ENCODE assay signal across 27 mouse cellular contexts in genomic region chr5:9755751-9756150, GRCm38 (mm10). TPM values are rescaled to one million over a fixed set of nuclear protein-coding genes. Genes with fewer than 3 reads are reported as not detected.
DNase-seq lines count a peak whose midpoint lies in the region; ATAC-seq and TF ChIP-seq lines count a peak whose summit lies in the region.
"Had no signal": no experiment of that assay in that cellular context is flagged by ENCODE, and none has a peak within 500 bp of the region (broad histone marks: within the 10 kb centered on the region; RNA-seq: fewer than 3 reads in every experiment).

No protein-coding gene starts in this region.

- no peak overlapping the region for H3K9ac ChIP-seq in ES-Bruce4 (ENCODE audit: low read depth, poor library complexity, severe bottlenecking)
- no peak overlapping the region for H3K9ac ChIP-seq in forebrain, embryonic 12.5 days

- no peaks in the 10 kb centered on the region for H3K36me3 ChIP-seq in ES-Bruce4 (ENCODE audit: control insufficient read depth, insufficient read depth, low read length, poor library complexity, severe bottlenecking)
- no peaks in the 10 kb centered on the region for H3K36me3 ChIP-seq in forebrain, embryonic 12.5 days (replicated peaks)
- H3K36me3 ChIP-seq in embryonic facial prominence, embryonic 10.5 days (replicated peaks) = no peaks in the 10 kb centered on the region
- H3K36me3 ChIP-seq: G1E had no signal

- H3K27ac ChIP-seq in ES-Bruce4 (ENCODE audit: insufficient read depth, low read length) = peak overlapping the region; percentile 15; the same call in 1 of the 2 replicates
- H3K27ac ChIP-seq in forebrain, embryonic 12.5 days = no peak overlapping the region
- H3K27ac ChIP-seq in embryonic facial prominence, embryonic 10.5 days (replicated peaks) = no peak overlapping the region

- H3K27me3 ChIP-seq in ES-Bruce4 (ENCODE audit: control insufficient read depth, insufficient read depth, low read length, poor library complexity, severe bottlenecking) = no peaks in the 10 kb centered on the region
- no peaks in the 10 kb centered on the region for H3K27me3 ChIP-seq in forebrain, embryonic 12.5 days
- H3K27me3 ChIP-seq in embryonic facial prominence, embryonic 10.5 days (replicated peaks; ENCODE audit: low read depth, poor library complexity, severe bottlenecking) = no peaks in the 10 kb centered on the region
- H3K27me3 ChIP-seq: CH12.LX had no signal

- no peaks in the 10 kb centered on the region for H3K9me3 ChIP-seq in ES-Bruce4 (replicated peaks; ENCODE audit: control insufficient read depth, insufficient read depth, low read length, poor library complexity, severe bottlenecking)
- no peaks in the 10 kb centered on the region for H3K9me3 ChIP-seq in forebrain, embryonic 12.5 days
- H3K9me3 ChIP-seq in embryonic facial prominence, embryonic 10.5 days = no peaks in the 10 kb centered on the region
- H3K9me3 ChIP-seq: G1E had no signal

- no peak overlapping the region for H3K4me3 ChIP-seq in ES-Bruce4 (ENCODE audit: low read depth, low read length)
- no peak overlapping the region for H3K4me3 ChIP-seq in forebrain, embryonic 12.5 days (replicated peaks)
- H3K4me3 ChIP-seq in embryonic facial prominence, embryonic 10.5 days = no peak overlapping the region

- no peak overlapping the region for H3K4me2 ChIP-seq in forebrain, embryonic 12.5 days

- ATAC-seq in forebrain, embryonic 12.5 days (ENCODE audit: low FRiP score) = no peak
- ATAC-seq: activated CD4-positive, CD25-positive, alpha-beta regulatory T cell, adult 4 months; CD4-positive, CD25-positive, alpha-beta regulatory T cell, adult 4 months; Patski had no signal

- no peak for TF ChIP-seq EP300 in ES-Bruce4 (IDR thresholded peaks at IDR 0.05; ENCODE audit: insufficient read depth, low read depth, low read length)

- TF ChIP-seq CTCF in ES-Bruce4 (IDR thresholded peaks at IDR 0.05; ENCODE audit: low read depth, low read length) = no peak

- WGBS in forebrain, embryonic 12.5 days = 78% methylated on average over 2 of the region's 2 CpGs
- 78% methylated on average over 2 of the region's 2 CpGs for WGBS in embryonic facial prominence, embryonic 10.5 days

- DNase-seq in ES-CJ7 (ENCODE audit: low read depth, low spot score) (peak; percentile 65), R1 (ENCODE audit: low read depth, low spot score) (peak; percentile 88), ZHBTc4 (ENCODE audit: low read depth, low spot score) (peak; percentile 78)
- DNase-seq in frontal cortex, postnatal 25 days (ENCODE audit: low spot score in 2 of 2) = no peak
- no peak for DNase-seq in kidney, postnatal 10 days
- DNase-seq in embryonic facial prominence, embryonic 10.5 days (ENCODE audit: low spot score) = no peak
- DNase-seq: adrenal gland, adult 2 months; adrenal gland, adult 8-10 months; adrenal gland, postnatal 10 days; adrenal gland, postnatal 14 days; adrenal gland, postnatal 25 days; adrenal gland, postnatal 36 days; B cell, adult 2 months; cerebellum, adult 11 months; cerebellum, adult 11-12 months; cerebellum, adult 18-20 months; cerebellum, adult 2 months; cerebellum, adult 8-10 months; cerebellum, adult 9-10 months had no signal

- H3K4me1 ChIP-seq in ES-Bruce4 (ENCODE audit: control insufficient read depth, insufficient read depth, low read length) = no peaks in the 10 kb centered on the region
- no peaks in the 10 kb centered on the region for H3K4me1 ChIP-seq in forebrain, embryonic 12.5 days
- H3K4me1 ChIP-seq in embryonic facial prominence, embryonic 10.5 days = no peaks in the 10 kb centered on the region

- no peak for TF ChIP-seq POLR2A in ES-Bruce4 (IDR thresholded peaks at IDR 0.05; ENCODE audit: insufficient read depth, low read length)

RNA-seq across cellular contexts. Expression of gene Grm3, which starts 30.8 kb away (rescaled TPM):
- not detected in 2 replicates for polyA plus RNA-seq in ES-Bruce4 (2011; ENCODE audit: insufficient read depth, insufficient read length, low read depth, missing spikeins)
- 1.9 and 2.5 TPM in 2 replicates for polyA plus RNA-seq in forebrain, embryonic 12.5 days (2016; fragmentation: Nextera tagmentation; extraction: Ambion mirVana)
- 0.06 and 1.1 TPM in 2 replicates for polyA plus RNA-seq in embryonic facial prominence, embryonic 10.5 days (2016; fragmentation: Nextera tagmentation; extraction: Ambion mirVana)
- polyA plus RNA-seq: activated CD4-positive, CD25-positive, alpha-beta regulatory T cell, adult 4 months; C2C12; CD4-positive, CD25-positive, alpha-beta regulatory T cell, adult 4 months; G1E had no signal

Comparison
In these comparisons a context has a peak if more than half of its experiments do, and no peak if none do; other contexts are left out.
1. DNase-seq: peak in ES-CJ7 (single experiment), R1 (single experiment) and ZHBTc4 (single experiment); none in frontal cortex, postnatal 25 days (0 of 2), kidney, postnatal 10 days (single experiment) and embryonic facial prominence, embryonic 10.5 days (single experiment).